Mouse (Mus musculus): ENCODE results near the gene Slc24a3. TPM values are rescaled to one million over a fixed set of nuclear protein-coding genes. Genes with fewer than 3 reads are reported as not detected.
A peak's percentile ranks its signal among the peaks of the same experiment; 100 is the strongest.

Slc24a3 gene
- polyA plus RNA-seq, 1 experiment from 2014 or later: 0.81 TPM

DNA sequence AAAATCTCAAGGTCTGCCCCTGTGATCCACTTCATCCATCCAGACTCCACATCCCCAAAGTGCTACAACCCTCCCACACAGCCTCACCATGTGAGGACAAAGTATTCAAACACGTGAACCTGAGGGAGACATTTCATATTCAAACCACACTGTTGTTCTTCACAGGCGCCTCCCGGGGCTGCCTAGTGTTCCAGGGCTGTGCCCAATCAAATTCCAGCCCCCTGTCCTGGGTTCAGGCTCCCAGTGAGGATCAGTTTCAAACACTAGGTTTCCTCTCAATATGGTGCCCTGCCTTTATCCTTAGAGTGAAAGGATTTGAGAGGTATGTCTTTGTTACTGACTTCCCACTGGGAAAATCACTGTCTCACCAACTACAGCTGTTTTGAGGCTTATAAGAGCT is 488.6 kb downstream of the Slc24a3 start:
- no peak overlapping the region for H3K4me2 ChIP-seq
- no peak for DNase-seq
- no peaks in the 10 kb centered on the region for H3K4me1 ChIP-seq (replicated peaks)
- no peak overlapping the region for H3K4me3 ChIP-seq (replicated peaks)
- no peaks in the 10 kb centered on the region for H3K36me3 ChIP-seq
- no peak for ATAC-seq (ENCODE audit: low read depth)
- no peaks in the 10 kb centered on the region for H3K27me3 ChIP-seq
- 58% methylated on average over 3 of the region's 3 CpGs for WGBS (ENCODE audit: insufficient replicate concordance)
- no peak overlapping the region for H3K9ac ChIP-seq
- no peak overlapping the region for H3K27ac ChIP-seq
- H3K9me3 ChIP-seq (replicated peaks): no peaks in the 10 kb centered on the region

DNA sequence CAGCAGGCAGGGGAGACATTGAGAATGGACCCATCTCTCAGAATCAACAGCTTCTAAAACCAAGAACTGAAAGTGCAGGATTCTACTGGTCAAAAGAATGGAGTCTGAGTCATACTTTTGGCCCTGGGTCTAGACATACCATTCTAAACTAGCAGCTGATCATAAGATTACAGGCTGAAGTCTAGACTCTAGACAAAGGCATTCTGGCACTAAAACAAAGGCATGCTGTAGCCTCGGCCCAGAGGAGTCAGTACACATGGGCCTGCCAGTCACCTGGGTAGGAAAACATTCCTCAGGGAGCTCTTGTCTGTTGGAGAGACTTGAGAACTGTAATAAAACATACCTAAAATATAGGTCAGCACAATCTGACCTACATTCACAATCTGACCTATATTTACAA is 489.2 kb downstream of the Slc24a3 start:
- whole genome bisulfite sequencing (ENCODE audit: insufficient replicate concordance): 26% methylated on average over 1 of the region's 1 CpGs
- no peaks in the 10 kb centered on the region for H3K36me3 ChIP-seq
- no peak for DNase-seq
- H3K9me3 ChIP-seq (replicated peaks): no peaks in the 10 kb centered on the region
- no peak overlapping the region for H3K4me3 ChIP-seq (replicated peaks)
- H3K4me2 ChIP-seq: no peak overlapping the region
- ATAC-seq (ENCODE audit: low read depth): no peak
- no peaks in the 10 kb centered on the region for H3K27me3 ChIP-seq
- no peak overlapping the region for H3K9ac ChIP-seq
- no peak overlapping the region for H3K27ac ChIP-seq
- H3K4me1 ChIP-seq (replicated peaks): no peaks in the 10 kb centered on the region

DNA sequence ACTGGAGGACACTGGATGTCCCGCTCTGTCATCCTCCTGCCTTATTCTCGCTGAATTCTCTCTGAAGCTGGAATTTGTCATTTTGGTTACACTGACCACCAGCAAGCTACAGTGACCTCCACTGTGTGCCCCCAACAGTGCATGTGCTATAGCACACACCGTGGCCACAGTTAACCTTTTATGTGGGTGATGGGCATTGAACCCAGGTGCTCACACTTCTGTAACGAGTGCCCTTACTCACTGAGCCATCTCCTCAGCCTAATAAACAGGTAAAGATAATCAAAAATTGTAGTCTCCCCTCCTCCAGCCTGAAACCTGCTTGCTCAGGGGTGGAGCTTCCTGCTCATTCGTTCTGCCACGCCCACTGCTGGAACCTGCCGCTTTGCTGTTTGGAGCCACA is 493.7 kb downstream of the Slc24a3 start:
- Histone ChIP-seq H3K4me3 (replicated peaks) (no peak overlapping the region), H3K9me3 (replicated peaks) (no peaks in the 10 kb centered on the region), H3K27ac (no peak overlapping the region), H3K36me3 (no peaks in the 10 kb centered on the region), H3K27me3 (no peaks in the 10 kb centered on the region), H3K4me2 (no peak overlapping the region), H3K4me1 (replicated peaks) (no peaks in the 10 kb centered on the region), H3K9ac (no peak overlapping the region)
- DNase-seq (no peak), ATAC-seq (ENCODE audit: low read depth) (no peak)
- WGBS (ENCODE audit: insufficient replicate concordance): 58% methylated on average over 6 of the region's 7 CpGs

DNA sequence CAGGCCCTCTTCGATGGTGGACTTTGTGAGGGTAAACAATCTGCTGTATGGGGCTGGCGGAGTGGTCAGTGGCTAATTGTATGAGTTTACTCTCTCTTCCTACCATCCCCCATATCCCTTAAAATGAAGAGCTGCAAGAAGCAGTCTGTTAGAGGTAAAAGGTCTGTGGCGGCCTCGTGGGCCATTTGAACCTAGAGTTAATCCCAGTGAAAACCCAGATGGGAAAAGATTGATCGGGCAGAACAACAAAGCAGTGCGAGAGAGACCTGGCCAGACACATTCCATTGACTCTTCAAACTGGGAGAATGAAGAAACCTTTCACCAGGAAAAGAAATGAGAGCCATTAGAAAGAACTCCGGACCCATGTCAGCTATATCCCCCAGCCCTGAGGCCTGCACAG is 496.3 kb downstream of the Slc24a3 start:
- 0 out of 2 replicates have a peak, but pooled peaks have one; percentile 15 for ATAC-seq (ENCODE audit: low read depth)
- WGBS (ENCODE audit: insufficient replicate concordance): 69% methylated on average over 7 of the region's 7 CpGs
- H3K27me3 ChIP-seq: no peaks in the 10 kb centered on the region
- no peak overlapping the region for H3K9ac ChIP-seq
- no peak overlapping the region for H3K4me2 ChIP-seq
- no peak for DNase-seq
- no peaks in the 10 kb centered on the region for H3K9me3 ChIP-seq (replicated peaks)
- no peak overlapping the region for H3K4me3 ChIP-seq (replicated peaks)
- H3K4me1 ChIP-seq (replicated peaks): no peaks in the 10 kb centered on the region
- no peak overlapping the region for H3K27ac ChIP-seq
- no peaks in the 10 kb centered on the region for H3K36me3 ChIP-seq

DNA sequence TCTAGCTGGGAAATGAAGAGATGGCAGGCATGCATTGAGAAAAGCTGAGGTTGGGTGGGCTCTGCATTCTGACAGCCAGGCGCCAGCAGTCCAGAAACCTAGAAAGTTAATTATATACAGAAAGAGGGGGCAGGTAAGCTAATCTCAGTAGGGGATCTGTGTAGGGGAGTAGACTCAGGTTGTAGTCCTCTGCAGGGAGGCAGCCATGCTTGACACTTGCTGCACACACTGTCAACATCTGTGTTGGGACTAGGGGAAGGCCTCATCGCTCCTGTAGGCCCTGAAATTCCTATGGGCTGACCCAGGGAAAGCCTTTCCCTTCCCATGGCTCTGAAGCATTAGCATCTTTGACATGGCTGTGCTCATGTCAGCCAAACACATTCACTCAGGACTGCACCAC is 496.8 kb downstream of the Slc24a3 start:
- WGBS (ENCODE audit: insufficient replicate concordance): 76% methylated on average over 2 of the region's 2 CpGs
- Histone ChIP-seq H3K9ac (no peak overlapping the region), H3K27me3 (no peaks in the 10 kb centered on the region), H3K9me3 (replicated peaks) (no peaks in the 10 kb centered on the region), H3K27ac (no peak overlapping the region), H3K4me3 (replicated peaks) (no peak overlapping the region), H3K4me1 (replicated peaks) (no peaks in the 10 kb centered on the region), H3K4me2 (no peak overlapping the region), H3K36me3 (no peaks in the 10 kb centered on the region)
- ATAC-seq (ENCODE audit: low read depth): peak; percentile 50; the same call in 1 of the 2 replicates
- DNase-seq: no peak

DNA sequence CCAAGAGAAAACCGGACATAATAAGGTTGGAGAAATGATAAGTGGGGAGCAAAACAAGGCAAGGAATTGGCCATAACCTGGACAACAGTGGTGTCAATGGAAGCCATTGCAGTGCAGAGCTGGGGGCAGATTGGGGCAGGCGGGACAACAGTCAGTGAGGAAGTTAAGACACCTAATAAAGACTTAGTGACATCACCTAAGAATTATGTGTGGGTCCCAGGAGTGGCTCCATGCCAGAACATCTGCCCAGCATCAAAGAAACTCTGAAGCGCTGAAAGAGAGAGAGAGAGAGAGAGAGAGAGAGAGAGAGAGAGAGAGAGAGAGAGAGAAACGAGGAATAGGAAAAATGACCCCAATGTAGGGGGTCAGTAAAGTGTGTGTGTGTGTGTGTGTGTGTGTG is 500.6 kb downstream of the Slc24a3 start:
- no peaks in the 10 kb centered on the region for H3K27me3 ChIP-seq
- H3K9me3 ChIP-seq (replicated peaks): no peaks in the 10 kb centered on the region
- no peaks in the 10 kb centered on the region for H3K36me3 ChIP-seq
- no peak overlapping the region for H3K9ac ChIP-seq
- no peak overlapping the region for H3K27ac ChIP-seq
- WGBS (ENCODE audit: insufficient replicate concordance): 60% methylated on average over 4 of the region's 4 CpGs
- ATAC-seq (ENCODE audit: low read depth): no peak
- H3K4me3 ChIP-seq (replicated peaks): no peak overlapping the region
- no peak overlapping the region for H3K4me2 ChIP-seq
- no peak for DNase-seq
- no peaks in the 10 kb centered on the region for H3K4me1 ChIP-seq (replicated peaks)

DNA sequence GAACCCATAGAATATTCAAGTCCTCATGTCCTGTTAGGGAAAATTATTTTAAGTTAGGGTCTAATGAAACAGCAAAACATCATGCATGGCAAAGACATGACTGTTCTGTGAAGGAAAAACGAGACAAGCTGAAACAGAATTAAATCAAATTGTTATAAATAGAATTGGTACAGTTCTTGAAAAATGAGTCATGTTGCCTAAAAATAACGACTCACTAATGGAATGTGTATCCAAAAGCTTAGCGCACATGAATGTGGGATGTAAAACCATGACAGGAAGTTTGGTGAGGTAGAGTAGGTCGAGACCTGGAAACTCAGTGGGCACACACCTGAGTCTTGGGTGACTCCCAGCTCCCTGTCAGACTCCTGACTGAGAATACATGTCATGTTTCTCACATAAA is 502.6 kb downstream of the Slc24a3 start:
- no peak overlapping the region for H3K9ac ChIP-seq
- H3K9me3 ChIP-seq (replicated peaks): no peaks in the 10 kb centered on the region
- no peak overlapping the region for H3K27ac ChIP-seq
- no peak for ATAC-seq (ENCODE audit: low read depth)
- DNase-seq: no peak
- WGBS (ENCODE audit: insufficient replicate concordance): 61% methylated on average over 4 of the region's 4 CpGs
- no peaks in the 10 kb centered on the region for H3K36me3 ChIP-seq
- H3K4me2 ChIP-seq: no peak overlapping the region
- peaks cover 1% of the 10 kb centered on the region; the same call in 1 of the 2 replicates for H3K27me3 ChIP-seq
- no peaks in the 10 kb centered on the region for H3K4me1 ChIP-seq (replicated peaks)
- H3K4me3 ChIP-seq (replicated peaks): no peak overlapping the region

DNA sequence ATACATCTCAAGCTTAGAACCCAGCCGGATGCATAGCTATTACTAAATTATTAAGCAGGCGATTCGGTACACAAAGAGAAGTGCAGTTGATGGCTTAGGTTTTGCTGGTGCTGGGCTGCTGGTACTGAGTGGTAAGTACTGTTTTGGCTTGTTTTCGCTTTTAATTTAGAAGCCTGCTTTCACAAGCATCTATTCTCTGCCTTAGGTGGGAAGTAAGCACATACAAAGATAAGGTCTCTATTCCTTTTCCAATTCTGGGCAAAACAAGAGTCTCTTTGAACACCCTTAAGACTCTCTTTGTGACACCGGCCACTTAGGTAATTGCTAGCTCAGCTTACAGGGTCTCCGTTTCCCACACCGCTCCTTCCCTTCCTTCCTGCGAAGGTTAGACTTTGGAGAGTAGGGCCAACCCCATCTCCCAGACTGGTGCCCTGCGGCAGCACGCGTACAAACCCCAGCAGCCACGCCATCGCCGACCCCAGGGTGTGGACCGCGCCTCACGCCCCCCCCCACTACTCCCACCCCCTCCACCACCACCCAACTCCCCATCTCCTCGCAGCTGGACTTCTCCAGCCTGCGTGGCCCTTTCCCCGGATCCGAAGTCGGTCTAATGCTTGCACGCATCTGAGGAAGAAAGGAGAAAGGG is 507.1 kb downstream of the Slc24a3 start:
- ATAC-seq (ENCODE audit: low read depth) (peak; percentile 5; the same call in 1 of the 2 replicates), DNase-seq (no peak)
- Histone ChIP-seq H3K27me3 (peaks cover 12% of the 10 kb centered on the region; the same call in 1 of the 2 replicates), H3K27ac (no peak overlapping the region), H3K9ac (peak overlapping the region; percentile 49), H3K36me3 (no peaks in the 10 kb centered on the region), H3K4me3 (replicated peaks) (peak overlapping the region; percentile 63), H3K4me2 (peak overlapping the region; percentile 78), H3K9me3 (replicated peaks) (no peaks in the 10 kb centered on the region), H3K4me1 (replicated peaks) (0 out of 2 replicates have a peak, but pooled peaks cover 5% of the 10 kb centered on the region)
- WGBS (ENCODE audit: insufficient replicate concordance): 2% methylated on average over 23 of the region's 23 CpGs

DNA sequence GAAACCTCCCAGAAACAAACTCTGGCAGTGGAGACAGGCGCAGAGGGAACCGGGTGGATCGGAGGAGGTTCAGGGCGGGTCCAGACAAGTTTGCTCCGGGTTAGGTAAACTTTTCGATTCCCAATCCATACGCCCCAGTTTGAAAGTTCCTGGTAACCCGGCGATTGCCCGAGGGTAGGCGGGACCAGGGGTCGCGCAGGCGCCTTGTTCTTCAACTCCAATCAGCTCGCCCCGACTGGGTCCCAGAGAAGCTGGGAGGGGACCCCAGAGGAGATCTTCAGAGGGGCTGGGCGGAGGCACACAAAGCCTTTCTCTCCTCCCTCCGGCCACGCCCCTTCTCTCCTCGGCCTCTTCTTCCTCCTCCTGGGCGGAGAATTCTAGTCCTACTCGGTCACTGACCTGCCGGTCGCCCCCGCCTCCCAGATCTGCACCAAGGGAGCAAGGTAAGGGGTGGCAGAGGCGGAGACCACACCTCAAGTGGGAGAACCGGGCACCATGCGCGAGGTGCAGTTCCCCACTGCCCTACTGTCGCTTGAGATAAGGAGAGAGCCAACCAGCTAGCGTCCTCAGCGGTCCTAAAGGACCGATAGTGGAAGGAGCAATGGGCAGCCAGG is 507.7 kb downstream of the Slc24a3 start, which contains the start of gene Rin2:
Rin2 (plus strand) TSS at position 74 of the 614 bp plus-strand sequence.
- H3K36me3 ChIP-seq: no peaks in the 10 kb centered on the region
- peak within 1 kb of the TSS; percentile 49 for H3K9ac ChIP-seq
- 0 out of 2 replicates have a peak, but pooled peaks cover 5% of the 10 kb centered on the region for H3K4me1 ChIP-seq (replicated peaks)
- peak within 1 kb of the TSS; percentile 78 for H3K4me2 ChIP-seq
- DNase-seq: peak; percentile 14
- H3K27me3 ChIP-seq: peaks cover 12% of the 10 kb centered on the region; the same call in 1 of the 2 replicates
- no peak within 1 kb of the TSS; the same call in 1 of the 2 replicates for H3K27ac ChIP-seq
- peak; percentile 71 for ATAC-seq (ENCODE audit: low read depth)
- no peaks in the 10 kb centered on the region for H3K9me3 ChIP-seq (replicated peaks)
- peak within 1 kb of the TSS; percentile 63 for H3K4me3 ChIP-seq (replicated peaks)
- WGBS (ENCODE audit: insufficient replicate concordance): under 1% methylated on average over 33 of the region's 33 CpGs

DNA sequence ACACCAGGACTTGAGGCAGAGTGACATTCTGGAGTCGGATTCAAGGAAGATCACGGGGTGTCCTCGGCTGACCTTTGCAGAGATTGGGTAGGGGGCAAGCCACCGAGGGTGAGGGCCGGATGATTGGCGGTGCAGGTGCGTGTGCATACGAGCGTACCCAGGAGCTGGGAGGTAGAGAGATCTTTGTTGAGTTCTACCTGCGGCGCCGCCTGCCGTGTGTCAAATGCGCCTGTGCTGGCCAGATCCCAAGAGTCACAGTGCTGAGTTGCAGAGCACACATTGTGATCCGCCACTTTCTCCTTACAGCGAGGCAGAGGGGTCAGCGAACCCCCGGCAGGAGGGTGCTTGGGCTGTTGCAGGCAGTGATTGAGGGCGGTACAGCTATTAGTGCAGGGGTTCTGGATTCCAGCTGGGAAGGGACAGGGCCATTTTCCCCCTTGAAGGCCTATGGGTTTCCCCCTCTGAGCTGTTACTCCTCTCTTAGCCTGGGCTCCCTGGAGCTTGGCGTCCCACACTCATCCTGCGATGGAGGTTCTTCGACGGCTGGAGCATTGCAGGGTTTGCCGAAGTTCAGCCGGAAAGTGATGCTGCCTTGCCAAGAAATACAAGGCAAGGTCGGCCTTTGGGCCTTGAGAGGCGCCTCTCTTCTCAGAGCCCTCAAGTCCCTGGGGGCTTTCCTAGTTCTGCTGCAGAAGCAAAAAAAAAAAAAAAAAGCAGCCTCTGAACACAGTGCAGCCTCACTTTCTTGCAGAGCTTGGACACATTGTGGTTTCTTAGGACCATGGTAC is 508.4 kb downstream of the Slc24a3 start:
- DNase-seq (no peak), ATAC-seq (ENCODE audit: low read depth) (peak; percentile 30)
- Histone ChIP-seq H3K36me3 (no peaks in the 10 kb centered on the region), H3K4me1 (replicated peaks) (0 out of 2 replicates have a peak, but pooled peaks cover 5% of the 10 kb centered on the region), H3K4me3 (replicated peaks) (peak overlapping the region; percentile 63), H3K4me2 (peak overlapping the region; percentile 78), H3K27ac (no peak overlapping the region; the same call in 1 of the 2 replicates), H3K9me3 (replicated peaks) (no peaks in the 10 kb centered on the region), H3K27me3 (peaks cover 12% of the 10 kb centered on the region; the same call in 1 of the 2 replicates), H3K9ac (peak overlapping the region; percentile 49; the same call in 1 of the 2 replicates)
- WGBS (ENCODE audit: insufficient replicate concordance): 14% methylated on average over 27 of the region's 27 CpGs

DNA sequence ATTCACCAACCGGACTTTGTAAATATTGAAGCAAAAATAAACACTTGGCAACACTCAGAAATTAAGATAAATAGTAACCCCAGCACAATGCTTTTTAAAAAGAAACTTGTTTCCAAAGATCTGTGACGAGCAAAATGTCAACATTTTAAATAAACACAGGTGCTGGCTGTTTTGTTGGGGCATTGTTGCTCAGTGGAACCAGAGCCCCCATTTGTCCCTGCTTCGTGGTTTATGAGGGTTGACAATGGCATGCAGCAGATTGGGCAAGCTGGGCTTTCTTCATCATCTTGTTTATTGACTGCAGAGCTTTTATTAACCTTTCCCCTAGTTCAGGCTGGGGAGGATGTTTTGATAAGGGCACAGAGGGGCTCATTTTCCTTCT is 509.0 kb downstream of the Slc24a3 start:
- H3K27me3 ChIP-seq: peaks cover 12% of the 10 kb centered on the region; the same call in 1 of the 2 replicates
- ATAC-seq (ENCODE audit: low read depth) (no peak), DNase-seq (no peak)
- H3K9me3 ChIP-seq (replicated peaks): no peaks in the 10 kb centered on the region
- 0 out of 2 replicates have a peak, but pooled peaks cover 5% of the 10 kb centered on the region for H3K4me1 ChIP-seq (replicated peaks)
- H3K4me3 ChIP-seq (replicated peaks): no peak overlapping the region
- H3K9ac ChIP-seq: no peak overlapping the region
- H3K4me2 ChIP-seq: no peak overlapping the region
- 36% methylated on average over 3 of the region's 3 CpGs for WGBS (ENCODE audit: insufficient replicate concordance)
- H3K27ac ChIP-seq: no peak overlapping the region
- H3K36me3 ChIP-seq: no peaks in the 10 kb centered on the region
